Mouse (Mus musculus) embryonic stem cell, embryonic (primary cell): ENCODE measurements at regions not wholly inside any gene's neighbourhood (a gene's known extent, or its start where the extent isn't known, plus 50 kb on each side); places are given as distances from the start of the nearest gene placed in this dataset.

Source experiments
- CTCF ChIA-PET, 4 experiments: fragments of 300-600 bp in 2 of 4; fragments of 350-600 bp in 2 of 4; sonication (Branson Sonifier 250); formaldehyde crosslinking; loops; one replicate each; lab custom pipeline; 2022; ENCODE audit warnings: inconsistent platforms in 2 of 4; lab: Charles Lee
- POLR2A ChIA-PET, 4 experiments: fragments of 300-600 bp in 2 of 4; fragments of 350-600 bp in 2 of 4; sonication (Branson Sonifier 250); formaldehyde crosslinking; loops; one replicate each; lab custom pipeline; 2022; ENCODE audit warnings: antibody characterized with exemption in 4 of 4, inconsistent platforms in 1 of 4; lab: Charles Lee

DNA sequence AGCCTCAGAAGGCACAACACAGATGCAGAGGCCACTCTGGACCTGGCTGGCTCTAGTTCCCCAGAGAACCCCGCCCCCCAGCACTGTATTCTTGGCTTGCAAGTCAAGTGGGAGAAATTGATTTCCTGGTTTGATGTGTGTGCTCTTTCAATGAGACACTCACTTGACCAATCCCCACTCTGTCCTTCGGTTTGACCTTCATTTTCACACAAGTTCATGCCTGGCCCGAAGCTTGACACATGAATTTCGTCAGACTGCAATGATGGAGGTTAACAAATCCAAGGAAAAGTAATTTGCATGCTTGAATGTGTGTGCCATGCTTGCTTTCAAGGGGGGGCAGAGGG is 333.4 kb upstream of the Mki67 start:
- CTCF ChIA-PET = interaction anchor here in 1 of 4 experiments (0.6 to 1.2 kb wide), 4 partner anchors 16 to 1658 kb away, joined by 3 to 5 read pairs (median 3); no protein-coding TSS in a partner anchor
- POLR2A ChIA-PET = interaction anchor here in 2 of 4 experiments (0.5 to 0.7 kb wide), 2 partner anchors 477 to 1387 kb away, joined by 3 to 5 read pairs; no protein-coding TSS in a partner anchor

DNA sequence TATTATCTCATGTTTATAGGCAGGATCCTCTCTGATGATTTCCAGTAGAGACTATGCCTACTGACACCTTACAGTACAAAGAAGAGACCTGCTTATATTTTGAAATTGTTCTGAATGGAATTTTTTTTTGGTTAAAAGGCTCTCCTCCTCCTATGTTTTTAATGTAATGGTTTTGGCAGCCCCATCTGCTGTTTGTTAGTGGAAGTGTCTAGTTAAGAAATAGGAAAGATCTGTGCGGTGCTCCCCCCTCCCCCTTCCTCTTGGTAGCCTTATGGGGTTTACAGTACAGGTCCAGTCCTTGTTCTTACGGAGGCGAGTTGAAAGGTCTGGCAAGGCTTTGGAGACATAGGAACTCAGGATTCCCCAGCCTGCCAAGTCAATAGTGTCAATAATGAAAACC is 334.0 kb upstream of the Mki67 start:
- CTCF ChIA-PET = interaction anchor here in 1 of 4 experiments (0.8 kb wide), 1 partner anchor 95 kb away, joined by 3 read pairs; no protein-coding TSS in a partner anchor
- POLR2A ChIA-PET = no interaction called here

DNA sequence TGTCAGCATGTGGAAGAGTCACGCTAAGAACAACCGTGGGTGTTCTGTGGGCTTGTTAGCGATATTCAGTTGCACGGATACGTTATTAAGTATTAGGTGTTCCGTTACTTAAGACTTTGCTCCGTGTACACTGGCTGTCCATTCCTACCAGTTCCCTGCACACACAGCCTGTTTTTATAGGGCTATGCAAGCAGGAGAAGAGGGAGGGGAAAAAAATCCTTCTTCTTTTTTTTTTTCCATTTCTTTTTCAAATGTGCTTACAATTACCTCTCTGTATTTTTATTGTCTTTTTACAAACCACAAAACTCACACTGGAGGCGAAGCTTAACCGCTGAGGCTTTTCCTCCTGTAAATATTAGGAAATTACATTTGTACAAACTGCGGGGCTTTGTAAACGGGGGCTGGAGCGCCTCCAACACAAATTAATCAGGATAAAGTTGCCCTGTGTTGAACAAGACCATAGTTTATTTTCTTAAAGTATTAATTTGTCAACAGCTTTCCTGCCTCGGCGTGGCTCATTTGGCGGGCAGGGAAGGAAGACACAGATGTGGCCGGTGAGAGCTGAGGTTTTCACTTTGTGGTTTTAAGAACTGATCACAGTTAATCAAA is 340.8 kb upstream of the Mki67 start:
- POLR2A ChIA-PET = no interaction called here
- CTCF ChIA-PET = interaction anchor here in 1 of 4 experiments (0.6 kb wide), 1 partner anchor 10 kb away, joined by 6 read pairs; no protein-coding TSS in a partner anchor

DNA sequence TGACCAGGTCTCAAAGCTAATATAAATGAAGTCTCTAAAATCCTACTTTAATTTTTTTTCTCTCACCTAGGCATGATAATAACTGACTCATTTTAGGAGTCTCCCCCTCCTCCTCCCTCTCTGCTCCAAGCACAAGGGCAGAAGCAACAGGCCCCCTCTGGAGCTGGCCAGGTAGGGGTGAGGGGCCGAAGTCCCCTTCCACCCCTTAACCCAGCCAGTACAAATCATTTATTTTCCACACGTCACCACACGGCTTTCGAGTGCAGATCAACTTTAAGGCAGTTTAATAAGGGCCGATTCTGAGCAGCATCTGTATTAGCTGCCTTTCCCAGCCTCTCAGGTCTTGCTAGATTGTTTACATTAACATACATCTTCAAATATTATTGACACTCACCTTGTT is 342.2 kb upstream of the Mki67 start:
- CTCF ChIA-PET = no interaction called here

DNA sequence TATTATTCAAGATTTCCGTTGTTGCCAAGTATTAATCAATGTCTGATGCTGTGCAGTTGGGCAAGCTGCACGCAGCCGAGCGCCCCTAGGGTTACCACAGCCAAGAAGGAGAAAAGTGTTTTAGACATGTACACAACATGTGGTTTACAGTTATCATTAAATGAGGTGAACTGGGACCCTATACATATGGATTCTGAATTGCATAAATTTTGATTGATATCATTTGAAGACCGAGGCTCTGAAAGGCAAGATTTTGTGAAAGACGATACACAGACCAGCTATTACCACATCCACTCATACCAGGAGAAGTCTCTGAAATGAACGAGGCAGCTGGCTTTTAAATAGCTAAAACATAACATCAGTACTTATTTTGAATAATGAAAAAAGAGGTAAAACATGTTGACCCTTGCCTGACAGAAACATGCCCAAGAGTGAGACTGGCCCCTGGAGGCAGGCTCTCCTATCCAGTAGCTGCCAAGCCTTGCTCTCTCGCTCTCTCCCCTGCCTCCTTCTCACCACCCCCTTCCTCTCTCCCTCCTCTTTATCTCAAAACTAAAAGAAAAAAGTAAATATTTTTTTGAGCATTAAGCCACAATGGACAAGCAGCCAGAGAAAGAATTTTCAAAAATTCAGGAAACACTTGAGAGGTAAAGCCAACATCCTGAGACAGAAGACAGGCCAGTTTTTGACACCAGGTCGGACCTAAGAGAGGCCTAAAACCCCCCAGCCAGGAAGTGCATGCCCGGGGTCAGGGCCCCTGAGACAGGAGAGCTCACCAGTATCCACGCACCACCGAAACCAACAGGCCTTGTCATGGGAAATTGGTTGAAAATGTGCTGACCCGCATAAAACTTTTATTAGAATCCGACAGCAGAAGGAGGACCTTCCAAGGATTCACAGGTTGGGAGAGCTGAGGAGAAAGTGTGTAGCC is 342.9 kb upstream of the Mki67 start:
- POLR2A ChIA-PET = interaction anchor here in 1 of 4 experiments (0.7 to 1.3 kb wide), 2 partner anchors 12 to 72 kb away, joined by 3 to 4 read pairs; no protein-coding TSS in a partner anchor
- CTCF ChIA-PET = interaction anchor here in 1 of 4 experiments (0.6 to 0.9 kb wide), 2 partner anchors 12 to 235 kb away, joined by 3 to 4 read pairs; no protein-coding TSS in a partner anchor

More for the DNA sequence above, 342.2 kb upstream of the Mki67 start:
- POLR2A ChIA-PET = interaction anchor here in 1 of 4 experiments (0.7 kb wide), 1 partner anchor 72 kb away, joined by 4 read pairs; no protein-coding TSS in a partner anchor

DNA sequence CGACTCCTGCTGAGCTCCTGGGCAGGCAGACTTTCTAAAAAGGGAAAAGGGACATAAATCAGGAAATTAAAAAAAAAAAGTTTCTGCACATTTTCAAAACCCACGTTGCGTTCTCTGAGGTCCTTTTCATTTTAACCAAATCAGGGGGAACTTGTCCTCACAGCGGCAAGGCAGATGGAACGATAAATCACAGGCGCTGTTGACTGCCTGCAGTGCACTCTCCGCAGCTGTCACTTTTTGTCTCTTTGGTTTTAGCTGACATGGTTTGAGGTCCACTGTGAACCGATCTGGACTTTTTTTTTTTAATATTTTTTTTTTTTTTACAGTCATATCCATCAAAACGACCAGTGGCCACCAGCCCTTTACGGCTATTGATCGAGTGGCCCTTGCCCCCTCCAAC is 343.7 kb upstream of the Mki67 start:
- POLR2A ChIA-PET = interaction anchor here in 2 of 4 experiments (0.5 to 1.3 kb wide), 3 partner anchors 12 to 343 kb away, joined by 3 to 6 read pairs (median 3); no protein-coding TSS in a partner anchor

DNA sequence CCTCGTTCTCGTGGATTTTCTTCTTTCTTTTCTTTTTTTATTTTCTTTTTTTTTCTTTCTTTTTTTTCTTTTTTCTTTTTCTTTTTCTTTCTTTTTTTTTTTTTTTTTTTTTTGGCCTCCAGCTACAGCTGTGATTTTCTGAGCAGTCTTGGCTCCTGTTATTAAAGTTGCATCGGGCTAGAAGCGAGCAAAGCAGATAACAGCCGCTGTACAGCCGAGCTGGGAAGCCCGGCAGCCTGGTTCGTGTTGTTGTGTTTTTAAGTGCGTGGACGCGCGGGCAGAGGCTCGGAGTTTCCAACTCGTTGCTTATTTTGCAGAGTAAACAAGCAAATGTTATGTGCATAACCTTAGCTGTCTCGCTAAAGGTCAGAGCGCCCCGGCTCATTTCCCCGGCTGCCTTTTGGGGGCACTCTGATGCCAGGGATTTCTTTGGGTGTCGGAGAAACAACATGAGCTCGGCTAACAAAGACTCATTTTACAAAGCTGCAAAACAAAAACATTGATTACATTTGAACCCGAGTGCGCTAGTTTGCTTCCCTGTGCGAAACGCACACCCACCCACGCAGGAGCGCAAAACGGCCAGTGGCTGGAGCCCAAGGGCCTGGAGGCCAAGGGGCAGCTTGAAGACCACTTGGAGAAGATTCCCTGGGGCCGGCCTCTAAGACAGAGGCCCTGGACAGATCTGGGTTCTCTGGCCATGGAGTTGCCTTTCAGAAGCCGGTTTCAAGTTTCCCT is 344.3 kb upstream of the Mki67 start:
- POLR2A ChIA-PET = interaction anchor here in 3 of 4 experiments (0.5 to 1.3 kb wide), 4 partner anchors 13 to 1074 kb away, joined by 3 to 6 read pairs (median 4); no protein-coding TSS in a partner anchor
- CTCF ChIA-PET = interaction anchor here in 3 of 4 experiments (0.6 to 0.9 kb wide), 5 partner anchors 12 to 82 kb away, joined by 3 to 8 read pairs (median 4); no protein-coding TSS in a partner anchor

More for the DNA sequence above, 343.7 kb upstream of the Mki67 start:
- CTCF ChIA-PET = interaction anchor here in 1 of 4 experiments (0.6 to 0.9 kb wide), 2 partner anchors 12 to 234 kb away, joined by 3 to 4 read pairs; no protein-coding TSS in a partner anchor

DNA sequence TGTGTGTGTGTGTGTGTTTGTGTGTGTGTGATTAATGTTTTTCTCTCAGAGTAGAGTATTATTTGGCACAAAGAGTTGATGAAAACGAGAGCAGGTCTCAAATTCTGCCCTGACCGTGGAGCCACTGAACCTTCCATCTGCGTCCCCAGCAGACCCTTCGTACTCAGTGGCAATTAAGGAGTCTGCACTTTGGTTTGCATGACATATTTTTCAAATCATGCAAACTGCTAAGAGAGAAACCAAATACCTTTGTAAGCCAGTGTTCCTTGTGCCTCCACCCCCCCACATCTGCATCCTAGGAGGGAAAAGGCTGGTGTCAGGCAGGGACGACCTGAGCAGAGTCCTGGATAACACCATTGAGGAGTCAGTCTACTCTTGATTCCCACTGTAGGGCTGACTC is 346.5 kb upstream of the Mki67 start:
- POLR2A ChIA-PET = no interaction called here
- CTCF ChIA-PET = no interaction called here

DNA sequence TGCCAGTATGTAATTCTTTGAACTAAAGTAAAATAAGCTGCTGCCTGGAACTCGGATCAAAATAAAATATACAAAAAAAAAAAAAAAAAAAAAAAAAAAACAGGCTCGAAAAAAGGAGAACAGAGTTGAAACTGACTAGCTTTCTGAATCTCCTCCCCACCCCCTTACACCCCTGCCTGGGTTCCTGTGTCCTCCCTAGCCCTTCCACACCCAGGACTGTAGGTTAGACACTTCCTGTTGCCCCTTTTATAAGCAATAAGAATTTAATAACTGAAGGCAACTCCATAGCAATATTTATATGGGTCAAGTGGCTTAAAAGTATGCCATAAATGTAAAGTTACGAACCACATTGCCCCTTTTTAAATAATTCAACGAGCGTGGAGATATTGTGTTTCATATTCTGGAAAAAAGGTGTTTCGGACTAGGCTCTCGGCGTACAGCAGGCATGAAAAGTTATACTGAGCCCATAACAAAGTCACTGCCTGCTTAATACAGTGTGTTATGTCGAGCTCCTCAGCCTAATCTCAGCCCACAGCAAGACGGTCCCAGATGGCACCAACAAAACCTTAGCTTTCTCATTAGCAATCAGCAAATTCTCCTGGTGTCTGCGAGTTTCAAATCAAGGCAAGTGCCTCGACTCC is 349.0 kb upstream of the Mki67 start:
- POLR2A ChIA-PET = interaction anchor here in 1 of 4 experiments (0.5 kb wide), 1 partner anchor 506 kb away, joined by 3 read pairs; no protein-coding TSS in a partner anchor

DNA sequence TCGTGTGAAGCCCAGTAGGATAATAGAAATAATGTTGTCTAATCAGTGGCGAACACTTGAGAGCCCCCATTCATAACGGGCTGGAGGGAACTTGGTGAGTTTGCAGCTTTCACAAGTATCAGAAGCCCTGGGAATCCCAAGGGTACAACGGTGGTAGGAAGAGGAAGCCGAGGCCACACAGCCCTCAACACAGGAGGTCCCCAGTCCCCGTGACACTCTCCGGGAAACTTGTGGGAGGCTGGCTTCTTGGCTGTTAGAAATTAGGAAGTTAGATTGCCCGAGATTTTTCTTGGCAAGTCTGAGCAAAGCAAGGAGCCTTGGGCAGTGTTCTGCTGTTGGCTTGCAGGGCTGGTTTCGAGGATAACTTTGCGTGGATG is 349.5 kb upstream of the Mki67 start:
- POLR2A ChIA-PET = interaction anchor here in 1 of 4 experiments (0.5 kb wide), 1 partner anchor 506 kb away, joined by 3 read pairs; no protein-coding TSS in a partner anchor
- CTCF ChIA-PET = no interaction called here

More for the DNA sequence above, 349.0 kb upstream of the Mki67 start:
- CTCF ChIA-PET = interaction anchor here in 1 of 4 experiments (0.6 kb wide), 1 partner anchor 16 kb away, joined by 5 read pairs; no protein-coding TSS in a partner anchor

DNA sequence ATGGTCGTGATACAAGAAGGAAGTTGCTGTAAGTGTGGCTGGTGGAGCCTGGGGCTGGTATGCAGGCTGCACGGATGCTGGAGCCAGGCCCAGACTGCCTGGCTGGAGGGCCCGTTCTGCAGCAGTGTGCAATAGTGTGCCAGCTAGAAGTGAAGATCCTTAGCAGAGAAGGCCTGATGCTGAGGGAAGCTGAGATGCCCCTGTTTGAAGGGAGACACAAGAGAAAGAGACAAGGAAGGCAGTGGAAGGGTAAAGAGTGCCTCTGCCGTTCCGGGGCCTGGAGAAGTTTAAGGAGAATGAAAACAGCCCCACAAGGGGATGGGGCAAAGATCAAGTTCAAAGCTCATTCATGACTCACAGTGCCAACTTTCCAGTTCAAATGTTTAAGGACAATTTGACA is 354.7 kb upstream of the Mki67 start:
- ChIA-PET POLR2A (interaction anchor here in 1 of 4 experiments (0.6 kb wide), 1 partner anchor 258 kb away, joined by 3 read pairs; no protein-coding TSS in a partner anchor), CTCF (no interaction called here)

DNA sequence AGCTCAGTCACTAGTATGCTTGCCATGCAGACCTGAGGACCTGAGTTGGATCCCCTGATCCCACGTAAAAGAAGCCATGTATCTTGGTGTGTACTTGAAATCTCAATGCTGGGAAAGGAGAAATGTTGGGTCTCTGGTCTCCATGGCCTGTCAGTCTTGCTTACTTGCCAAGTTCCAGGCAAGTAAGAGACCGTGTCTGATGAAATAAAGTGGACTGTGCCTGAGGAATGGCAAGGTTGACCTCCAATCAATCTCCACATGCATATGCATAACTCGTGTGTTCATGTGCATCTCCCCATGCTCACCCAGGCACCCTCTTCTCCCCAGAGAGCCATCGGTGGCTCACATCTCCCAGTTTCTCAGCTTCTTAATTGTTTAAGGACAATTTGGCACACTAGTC is 355.2 kb upstream of the Mki67 start:
- ChIA-PET CTCF (no interaction called here), POLR2A (no interaction called here)

DNA sequence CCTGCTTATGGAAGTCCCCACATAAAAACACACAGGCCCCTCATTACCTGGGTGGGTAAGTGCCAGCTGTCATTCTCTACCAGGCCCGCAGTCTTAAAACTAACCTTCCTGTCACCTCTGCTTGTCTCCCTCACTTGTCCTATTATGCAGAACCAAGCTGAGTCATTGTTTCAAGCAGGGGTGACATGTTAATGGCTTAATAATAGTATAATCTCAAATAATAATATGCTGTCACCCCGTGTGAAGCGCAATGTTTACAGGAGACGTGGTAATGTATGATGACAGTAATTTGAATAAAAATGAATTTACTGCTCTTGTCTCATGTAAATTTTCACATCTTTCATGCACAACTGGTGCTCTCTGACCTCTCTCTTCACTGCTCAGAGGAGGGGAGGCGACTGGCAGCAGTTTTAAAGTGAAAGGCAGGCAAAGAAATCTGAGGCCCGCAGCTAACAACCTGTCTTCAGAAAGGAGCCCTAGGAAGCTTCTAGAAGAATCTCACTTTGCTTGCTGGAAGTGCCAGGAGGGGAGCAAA is 357.2 kb upstream of the Mki67 start:
- POLR2A ChIA-PET = no interaction called here
- CTCF ChIA-PET = no interaction called here

DNA sequence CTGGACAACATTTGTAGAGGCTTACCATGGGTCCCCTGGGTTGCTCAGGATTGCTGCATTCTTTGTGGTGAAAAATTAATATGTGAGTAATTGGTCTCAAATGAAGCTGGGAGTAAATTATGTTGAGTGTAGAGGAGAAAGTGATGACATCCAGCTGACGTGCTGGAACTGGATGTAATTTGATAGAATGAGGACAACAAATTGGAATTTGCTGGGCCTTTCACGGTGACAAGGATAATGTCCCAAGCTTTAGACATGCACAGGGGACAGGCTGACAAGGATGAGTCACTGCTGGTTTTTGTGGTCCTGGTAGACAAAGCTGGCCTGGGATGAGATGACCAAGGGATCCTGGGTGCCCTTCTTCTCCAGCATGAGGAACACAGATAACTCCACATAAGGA is 357.9 kb upstream of the Mki67 start:
- POLR2A ChIA-PET = no interaction called here
- CTCF ChIA-PET = no interaction called here

DNA sequence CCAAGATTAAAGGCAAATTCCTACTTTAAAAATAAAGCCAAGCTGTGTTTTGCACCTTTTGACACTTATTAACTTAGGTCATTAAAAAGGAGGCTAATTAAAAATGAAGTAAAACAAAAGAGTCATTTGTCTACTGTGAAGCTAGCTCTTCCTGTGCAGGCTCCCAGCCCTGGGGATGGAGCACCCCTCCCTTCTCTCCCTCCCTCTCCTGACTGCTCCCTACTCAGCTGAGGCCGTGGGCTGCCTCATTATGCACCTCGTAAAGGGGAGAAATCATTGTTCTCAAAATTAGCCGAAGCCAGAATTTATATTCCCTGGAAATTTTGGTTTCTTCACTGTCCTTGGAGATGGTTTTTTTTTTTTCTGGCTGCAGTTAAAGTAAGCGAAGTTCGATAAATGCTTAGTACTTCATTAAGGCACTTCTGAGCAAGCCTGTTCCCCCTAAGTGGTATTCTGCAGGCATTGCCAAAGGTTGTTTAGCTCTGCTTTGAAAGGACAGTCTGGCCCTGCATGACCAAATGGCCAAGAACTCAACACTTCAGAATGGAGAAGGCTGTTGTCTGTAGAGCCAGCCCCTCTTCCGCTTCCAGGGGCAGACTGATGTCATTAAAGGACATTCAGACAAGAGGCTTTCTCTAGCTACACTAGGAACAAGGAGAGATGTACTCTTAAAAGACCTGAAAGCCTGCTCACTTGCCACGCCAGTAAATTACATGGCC is 365.5 kb upstream of the Mki67 start:
- POLR2A ChIA-PET = no interaction called here
- CTCF ChIA-PET = interaction anchor here in 1 of 4 experiments (0.6 kb wide), 1 partner anchor 544 kb away, joined by 3 read pairs; the partner anchor contains the start of gene Ptpre

DNA sequence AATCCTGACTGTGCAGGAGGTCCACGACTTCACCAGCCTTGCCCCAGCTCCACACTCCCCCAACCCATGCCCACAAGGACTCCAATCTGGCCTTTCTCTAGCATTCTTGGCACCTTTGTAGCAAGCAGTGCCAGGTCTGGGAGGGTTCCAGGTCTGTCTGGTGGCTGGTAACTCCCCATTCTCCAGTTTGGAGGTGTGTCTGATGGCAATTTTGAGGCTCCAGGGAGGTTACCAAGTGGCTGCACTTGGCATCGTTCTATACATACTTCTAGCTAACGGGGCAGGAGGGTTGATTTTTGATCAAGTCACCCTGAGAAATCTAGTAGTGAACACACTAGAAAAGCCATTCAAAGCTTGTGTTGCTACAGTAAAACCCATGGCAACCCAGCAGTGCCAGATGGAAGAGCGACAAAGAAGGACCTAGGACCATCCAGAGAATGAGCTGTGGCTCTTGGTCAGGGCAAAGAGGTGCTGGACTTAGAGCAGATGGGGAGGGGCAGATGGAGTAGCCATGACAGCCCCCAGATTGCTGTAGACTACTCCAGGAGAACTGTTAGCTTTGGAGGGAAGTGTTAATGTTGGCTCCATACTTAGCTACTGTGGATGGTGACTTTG is 366.2 kb upstream of the Mki67 start:
- POLR2A ChIA-PET = no interaction called here
- CTCF ChIA-PET = interaction anchor here in 2 of 4 experiments (0.6 kb wide), 2 partner anchors 545 to 704 kb away, joined by 3 to 4 read pairs; partner anchors contain the start of gene Ptpre (in 1 of the 2)
